In the genomic region with DNA sequence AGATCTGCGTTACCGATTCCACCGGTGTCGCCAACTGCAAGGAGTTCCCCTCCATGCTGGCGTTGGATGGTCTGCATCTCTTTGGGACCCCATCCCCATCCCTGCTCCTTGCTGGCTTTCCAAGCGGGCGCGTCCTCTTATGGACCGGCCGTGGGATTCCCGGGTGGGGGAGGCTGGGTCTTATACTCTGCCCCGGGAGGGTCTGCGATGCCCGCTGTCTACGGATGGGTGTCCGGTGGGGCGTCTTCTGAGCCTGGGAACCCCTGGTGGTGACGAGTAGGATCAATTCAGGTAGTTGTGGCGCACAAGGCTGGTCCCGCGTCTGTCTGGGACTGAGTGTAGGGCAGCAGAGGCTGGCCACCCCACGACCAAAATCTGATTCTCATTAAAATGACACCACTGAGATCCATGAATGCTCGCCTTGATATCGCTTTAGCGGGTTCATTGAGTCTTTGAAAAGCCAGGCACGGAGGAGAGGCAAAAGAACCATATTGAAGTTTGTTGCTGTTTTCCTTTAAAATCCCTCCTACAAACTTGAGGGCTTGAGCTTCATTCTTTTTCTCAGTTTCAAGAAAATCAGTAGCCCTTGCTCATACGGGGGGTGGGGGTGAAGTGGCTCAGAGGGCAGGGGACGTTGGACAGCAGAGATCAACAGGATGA, we compare ENCODE assay signal across 8 mouse cellular contexts.
DNase-seq lines count a peak whose midpoint lies in the region; ATAC-seq and TF ChIP-seq lines count a peak whose summit lies in the region.

No protein-coding gene starts in this region.

- H3K27me3 ChIP-seq in heart, adult 2 months (ENCODE audit: control insufficient read depth, insufficient read depth, low read length): peaks cover 6% of the 10 kb centered on the region; the same call in 1 of the 2 replicates
- peaks cover 20% of the 10 kb centered on the region for H3K27me3 ChIP-seq in CH12.LX (replicated peaks)
- peaks cover 4% of the 10 kb centered on the region; the same call in 1 of the 2 replicates for H3K27me3 ChIP-seq in limb, embryonic 11.5 days (ENCODE audit: control insufficient read depth, insufficient read depth, low read length)
- H3K27me3 ChIP-seq in neural tube, embryonic 13.5 days: peaks cover 48% of the 10 kb centered on the region

- no peaks in the 10 kb centered on the region for H3K36me3 ChIP-seq in heart, adult 2 months (ENCODE audit: control insufficient read depth, insufficient read depth, low read length)
- H3K36me3 ChIP-seq in CH12.LX (replicated peaks in 1 of 2; ENCODE audit: control insufficient read depth in 1 of 2, insufficient read depth in 1 of 2, low read length in 1 of 2): no peaks in the 10 kb centered on the region
- H3K36me3 ChIP-seq in limb, embryonic 11.5 days (ENCODE audit: control insufficient read depth, insufficient read depth, low read length): no peaks in the 10 kb centered on the region
- H3K36me3 ChIP-seq in neural tube, embryonic 13.5 days: no peaks in the 10 kb centered on the region

- ATAC-seq in limb, embryonic 11.5 days (ENCODE audit: insufficient number of reproducible peaks, low FRiP score, low TSS enrichment, low read depth): peak; percentile 40
- peak; percentile 56; the same call in 1 of the 2 replicates for ATAC-seq in neural tube, embryonic 13.5 days (ENCODE audit: low read depth)

- intact Hi-C loops in heart, adult 2 months (cut with DNase I): no loop called here
- intact Hi-C loops in left cerebral cortex, postnatal 25 days (cut with DNase I): loop anchor here (5.0 kb wide), 1 partner anchor 33 kb away; no protein-coding TSS in a partner anchor

- H3K4me1 ChIP-seq in heart, adult 2 months (ENCODE audit: control insufficient read depth, insufficient read depth, low read length): peaks cover 2% of the 10 kb centered on the region
- H3K4me1 ChIP-seq in CH12.LX (ENCODE audit: control insufficient read depth in 1 of 2, insufficient read depth in 2 of 2): peaks cover 4 to 39% of the 10 kb centered on the region in 2 experiments; a peak in 3 of 4 replicates
- 0 out of 2 replicates have a peak, but pooled peaks cover 2% of the 10 kb centered on the region for H3K4me1 ChIP-seq in embryonic fibroblast, embryonic 13.5 days (ENCODE audit: control insufficient read depth, insufficient read depth, low read length)
- peaks cover 15% of the 10 kb centered on the region; the same call in 1 of the 2 replicates for H3K4me1 ChIP-seq in limb, embryonic 11.5 days (ENCODE audit: control insufficient read depth, insufficient read depth, low read length)
- H3K4me1 ChIP-seq in neural tube, embryonic 13.5 days (replicated peaks): peaks cover 21% of the 10 kb centered on the region

- TF ChIP-seq EP300 in heart, adult 2 months (IDR thresholded peaks at IDR 0.05; ENCODE audit: insufficient read depth, low read depth, low read length): no peak
- no peak for TF ChIP-seq EP300 in CH12.LX (IDR thresholded peaks at IDR 0.05; ENCODE audit: low read length)

- dilution Hi-C loops in CH12.LX (cut with MboI; ENCODE audit: extremely low pct_ligation_motif_present, extremely low pct_unique_long_range_greater_than_20kb, low sequenced_read_pairs): no loop called here

- WGBS in heart, adult 2 months: 3% methylated on average over 28 of the region's 28 CpGs
- under 1% methylated on average over 28 of the region's 28 CpGs for WGBS in limb, embryonic 11.5 days
- 1% methylated on average over 28 of the region's 28 CpGs for WGBS in neural tube, embryonic 13.5 days

- H3K27ac ChIP-seq in heart, adult 2 months: no peak overlapping the region
- no peak overlapping the region for H3K27ac ChIP-seq in CH12.LX (ENCODE audit: insufficient read depth, low read depth)
- H3K27ac ChIP-seq in embryonic fibroblast, embryonic 13.5 days (ENCODE audit: insufficient read depth, low read length): no peak overlapping the region
- H3K27ac ChIP-seq in limb, embryonic 11.5 days (replicated peaks; ENCODE audit: low read depth, low read length): no peak overlapping the region
- H3K27ac ChIP-seq in neural tube, embryonic 13.5 days (replicated peaks): no peak overlapping the region

- H3K4me2 ChIP-seq in CH12.LX (ENCODE audit: insufficient read depth, low read depth, poor library complexity, severe bottlenecking): peak overlapping the region; percentile 43
- peak overlapping the region; percentile 90 for H3K4me2 ChIP-seq in limb, embryonic 11.5 days (ENCODE audit: low read depth, severe bottlenecking)
- H3K4me2 ChIP-seq in neural tube, embryonic 13.5 days: peak overlapping the region; percentile 95

- no peak for TF ChIP-seq RAD21 in CH12.LX (IDR thresholded peaks at IDR 0.05; ENCODE audit: low read depth, low read length)

- H3K9me3 ChIP-seq in CH12.LX (replicated peaks; ENCODE audit: low read length): no peaks in the 10 kb centered on the region
- H3K9me3 ChIP-seq in limb, embryonic 11.5 days (ENCODE audit: control insufficient read depth, low read length): no peaks in the 10 kb centered on the region
- H3K9me3 ChIP-seq in neural tube, embryonic 13.5 days: no peaks in the 10 kb centered on the region

- H3K4me3 ChIP-seq in heart, adult 2 months: peak overlapping the region; percentile 45
- H3K4me3 ChIP-seq in CH12.LX (replicated peaks in 1 of 3; ENCODE audit: low read depth in 2 of 3, low read length in 2 of 3, poor library complexity in 1 of 3): peak overlapping the region; percentile 10 to 48 (median 47)
- H3K4me3 ChIP-seq in embryonic fibroblast, embryonic 13.5 days (ENCODE audit: insufficient read depth, low read length): peak overlapping the region; percentile 47
- H3K4me3 ChIP-seq in limb, embryonic 11.5 days (ENCODE audit: low read depth, low read length): peak overlapping the region; percentile 50
- peak overlapping the region; percentile 49 for H3K4me3 ChIP-seq in neural tube, embryonic 13.5 days

- H3K79me2 ChIP-seq in heart, adult 2 months (replicated peaks; ENCODE audit: control insufficient read depth, insufficient read depth, low read length): no peaks in the 10 kb centered on the region
- H3K79me2 ChIP-seq in CH12.LX (replicated peaks; ENCODE audit: control insufficient read depth, extremely low read depth, insufficient read depth, poor library complexity, severe bottlenecking): no peaks in the 10 kb centered on the region

- in situ Hi-C loops in CH12.LX (cut with MboI; ENCODE audit: low pct_ligation_motif_present, low pct_unique_long_range_greater_than_20kb, low sequenced_read_pairs): no loop called here

- H3K9ac ChIP-seq in heart, adult 2 months (ENCODE audit: low read depth, low read length): no peak overlapping the region; the same call in 1 of the 2 replicates
- H3K9ac ChIP-seq in CH12.LX (ENCODE audit: insufficient read depth, low read depth): no peak overlapping the region
- H3K9ac ChIP-seq in limb, embryonic 11.5 days (ENCODE audit: low read length): peak overlapping the region; percentile 50
- peak overlapping the region; percentile 68 for H3K9ac ChIP-seq in neural tube, embryonic 13.5 days

- no peak for TF ChIP-seq POLR2A in heart, adult 2 months (IDR thresholded peaks at IDR 0.05; ENCODE audit: insufficient read depth, low read depth, low read length)
- no peak for TF ChIP-seq POLR2A in CH12.LX (IDR thresholded peaks at IDR 0.05; ENCODE audit: low read depth, low read length)
- TF ChIP-seq POLR2A in embryonic fibroblast, embryonic 13.5 days (IDR thresholded peaks at IDR 0.05; ENCODE audit: low read depth, low read length): no peak

- DNase-seq in heart, adult 2 months: peak in 1 of 2 experiments; percentile 15
- DNase-seq in heart, adult 9 months (ENCODE audit: low spot score in 2 of 2): no peak
- peak; percentile 27 for DNase-seq in CH12.LX (ENCODE audit: extremely low read depth)
- DNase-seq in limb, embryonic 11.5 days (ENCODE audit: low spot score): peak; percentile 53
- no peak for DNase-seq in urinary bladder, adult 2 months (ENCODE audit: low spot score)
- no peak for DNase-seq in left cerebral cortex, postnatal 25 days (ENCODE audit: low spot score in 2 of 2)

- TF ChIP-seq CTCF in heart, adult 2 months (IDR thresholded peaks at IDR 0.05): 0 out of 2 replicates have a peak, but pooled peaks have one; percentile 1
- peak in 1 of 2 experiments; percentile 33; a peak in 2 of 4 replicates for TF ChIP-seq CTCF in CH12.LX (conservative IDR thresholded peaks at IDR 0.05 in 1 of 2, IDR thresholded peaks at IDR 0.05 in 1 of 2; ENCODE audit: low read depth in 2 of 2, low read length in 2 of 2)
- TF ChIP-seq CTCF in embryonic fibroblast, embryonic 13.5 days (IDR thresholded peaks at IDR 0.05; ENCODE audit: borderline replicate concordance, insufficient read depth, low read length): no peak

TF ChIP-seq in CH12.LX, 34 proteins besides CTCF, POLR2A, EP300 and RAD21:
- TF ChIP-seq UBTF (IDR thresholded peaks at IDR 0.05; ENCODE audit: low read depth, low read length) (0 out of 2 replicates have a peak, but pooled peaks have one; percentile 10), ZC3H11A (IDR thresholded peaks at IDR 0.05; ENCODE audit: low read depth, low read length) (no peak), USF1 (IDR thresholded peaks at IDR 0.05; ENCODE audit: low read depth, low read length) (no peak), ZNF384 (IDR thresholded peaks at IDR 0.05; ENCODE audit: low read depth, low read length) (no peak), NELFE (IDR thresholded peaks at IDR 0.05; ENCODE audit: low read depth, low read length) (no peak), SIN3A (IDR thresholded peaks at IDR 0.05; ENCODE audit: low read length) (no peak)

Comparison
In these comparisons a context has a peak if more than half of its experiments do, and no peak if none do; other contexts are left out.
1. DNase-seq: peak in CH12.LX (single experiment) and limb, embryonic 11.5 days (single experiment); none in heart, adult 9 months (0 of 2), urinary bladder, adult 2 months (single experiment) and left cerebral cortex, postnatal 25 days (0 of 2).
2. H3K9ac ChIP-seq: peak in limb, embryonic 11.5 days (single experiment) and neural tube, embryonic 13.5 days (single experiment); none in heart, adult 2 months (single experiment) and CH12.LX (single experiment).
3. H3K4me2 ChIP-seq: peak in every context shown above with its lines; median percentile 95 in neural tube, embryonic 13.5 days; 90 in limb, embryonic 11.5 days; 43 in CH12.LX.
4. Peak in every context shown above with its lines, with median percentiles within 50 percentile points of each other: H3K4me3 ChIP-seq.